Mouse (Mus musculus) ES-E14 (cell line): ENCODE data around the gene Ptprf. TPM values are rescaled to one million over a fixed set of nuclear protein-coding genes. Genes with fewer than 3 reads are reported as not detected.
A peak's percentile ranks its signal among the peaks of the same experiment; 100 is the strongest.

ENCODE experiments used
- DNase-seq: peaks from one replicate; pipeline ENCODE4 v3.0.0-alpha.2; 2013; ENCODE audit warnings: low read depth, low spot score
- H3K27ac ChIP-seq: 2 replicates; pipeline ENCODE4 v1.5.1; 2012; ENCODE audit warnings: low read depth, mild to moderate bottlenecking, low read length, moderate library complexity, mixed read lengths; ENCODE audit not compliant: poor library complexity, insufficient read depth, severe bottlenecking
- H3K36me3 ChIP-seq: 2 replicates; pipeline ENCODE4 v1.6.1; 2012; ENCODE audit warnings: mild to moderate bottlenecking, low read length, moderate library complexity, mixed read lengths; ENCODE audit not compliant: control insufficient read depth, poor library complexity, insufficient read depth, severe bottlenecking
- H3K4me1 ChIP-seq, 2 experiments: fragments of 150-350 bp in 1 of 2; sonication (generic) in 1 of 2; 2 replicates each; pipeline ENCODE4 v1.6.1; 2012; ENCODE audit warnings: low read length in 2 of 2, mild to moderate bottlenecking in 1 of 2, mixed read lengths in 1 of 2; ENCODE audit not compliant: control insufficient read depth in 2 of 2, insufficient read depth in 2 of 2, poor library complexity in 1 of 2
- H3K4me3 ChIP-seq, 2 experiments: fragments of 150-350 bp in 1 of 2; sonication (generic) in 1 of 2; 2 replicates each; pipeline ENCODE4 v1.5.1; 2012; ENCODE audit warnings: low read length in 2 of 2, low read depth in 1 of 2, mild to moderate bottlenecking in 1 of 2, mixed read lengths in 1 of 2; ENCODE audit not compliant: insufficient read depth in 1 of 2, poor library complexity in 1 of 2, severe bottlenecking in 1 of 2
- H3K9ac ChIP-seq: 2 replicates; pipeline ENCODE4 v1.6.1; 2012; ENCODE audit warnings: low read depth, mild to moderate bottlenecking, low read length, mixed read lengths; ENCODE audit not compliant: poor library complexity, insufficient read depth, severe bottlenecking
- H3K9me3 ChIP-seq: fragments of 150-350 bp; sonication (generic); 2 replicates; pipeline ENCODE4 v1.6.1; 2012; ENCODE audit warnings: low read depth, mild to moderate bottlenecking, low read length; ENCODE audit not compliant: control insufficient read depth, insufficient read depth
- CHD2 ChIP-seq: IDR thresholded peaks from 2 replicates; pipeline ENCODE4 v1.6.1; 2014; ENCODE audit warnings: mild to moderate bottlenecking, low read depth, low read length, inconsistent platforms
- HCFC1 ChIP-seq: IDR thresholded peaks from 2 replicates; pipeline ENCODE4 v1.6.1; 2012; ENCODE audit warnings: low read length, inconsistent platforms, borderline replicate concordance; ENCODE audit not compliant: insufficient read depth
- MAFK ChIP-seq: IDR thresholded peaks from 2 replicates; pipeline ENCODE4 v1.6.1; 2014; ENCODE audit warnings: mild to moderate bottlenecking, low read depth, low read length, inconsistent platforms; ENCODE audit not compliant: insufficient read depth
- ZC3H11A ChIP-seq: IDR thresholded peaks from 2 replicates; pipeline ENCODE4 v1.6.1; 2012; ENCODE audit warnings: low read depth, mild to moderate bottlenecking, inconsistent platforms, low read length, borderline replicate concordance
- ZNF384 ChIP-seq: IDR thresholded peaks from 2 replicates; pipeline ENCODE4 v1.6.1; 2012; ENCODE audit warnings: low read depth, low read length, inconsistent platforms
- in situ Hi-C, 2 experiments: fragments of 600-800 bp; cut with MboI; formaldehyde crosslinking; loops; one replicate each; pipeline ENCODE4 v1.15.1; 2025; ENCODE audit warnings: low sequenced_read_pairs in 2 of 2, inconsistent platforms in 1 of 2; ENCODE audit not compliant: unreplicated experiment in 2 of 2
- total RNA-seq: library from RNA; depleted of rRNA; stranded (reverse); fragments of 300-350 nt; gene quantifications from 2 replicates; pipeline ENCODE4 v1.2.3, GENCODE M21; 2012

Gene Ptprf
- total RNA-seq, 1 experiment, result 226 TPM

DNA sequence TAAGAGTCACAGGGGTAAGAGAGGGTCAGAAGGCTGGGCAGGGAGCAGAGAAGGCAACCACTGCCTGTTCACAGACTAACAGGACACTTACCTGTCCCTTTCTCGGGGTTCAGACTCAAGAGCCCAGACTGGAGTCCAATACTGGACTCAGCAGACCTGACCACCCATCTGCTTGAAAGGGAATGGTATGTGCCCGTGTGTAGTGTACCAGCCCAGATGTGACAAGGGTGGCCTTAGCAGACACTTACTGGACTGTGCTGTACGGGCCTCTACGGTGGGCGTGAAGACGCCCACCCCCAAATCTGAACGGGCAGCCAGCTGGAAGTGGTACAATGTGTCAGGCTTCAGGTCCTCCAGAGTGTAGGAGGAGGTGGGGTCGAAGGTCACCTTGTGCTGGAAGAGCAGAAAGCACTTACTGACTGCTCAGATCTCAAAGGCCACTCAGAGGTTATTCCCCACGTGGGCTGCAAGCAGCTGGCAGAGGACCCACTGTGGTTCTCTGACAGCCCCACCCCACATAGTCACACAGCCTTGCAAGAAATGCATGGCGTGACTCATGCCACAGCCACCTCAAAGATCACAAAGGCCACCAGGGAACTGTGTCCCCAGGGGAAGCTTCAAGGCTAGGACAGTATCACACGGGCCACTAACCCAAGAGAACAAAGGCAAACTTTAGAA is 56.4 kb downstream of the Ptprf start:
- in situ Hi-C loops, result no loop called here
- Histone ChIP-seq H3K4me3 (no peak overlapping the region), H3K4me1 (peaks cover 5 to 24% of the 10 kb centered on the region in 2 experiments; a peak in 2 of 4 replicates), H3K36me3 (peaks cover 78% of the 10 kb centered on the region), H3K27ac (no peak overlapping the region), H3K9ac (no peak overlapping the region), H3K9me3 (no peaks in the 10 kb centered on the region)
- DNase-seq, result no peak
- TF ChIP-seq HCFC1, result no peak

DNA sequence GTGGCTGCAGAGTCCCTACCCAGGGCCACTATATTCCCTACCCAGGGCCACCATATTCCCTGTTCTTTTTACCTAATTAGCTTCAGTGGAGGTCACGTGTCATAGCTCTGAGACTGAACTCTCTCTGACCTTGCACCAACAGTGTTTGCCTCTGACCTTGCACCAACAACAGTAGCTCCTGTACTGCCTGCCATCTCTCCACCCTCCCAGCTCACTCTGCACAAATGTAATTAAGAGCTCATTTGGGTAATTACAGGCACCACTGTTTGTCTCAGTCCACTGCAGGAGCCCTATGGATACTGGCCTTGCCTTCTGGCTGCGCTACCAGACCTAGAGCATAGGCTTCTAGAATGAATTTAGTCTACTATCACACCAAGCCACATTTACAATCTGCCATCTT is 57.3 kb downstream of the Ptprf start:
- Histone ChIP-seq H3K9me3 (no peaks in the 10 kb centered on the region), H3K27ac (no peak overlapping the region), H3K4me1 (peaks cover 6 to 30% of the 10 kb centered on the region in 2 experiments; a peak in 2 of 4 replicates), H3K36me3 (peaks cover 81% of the 10 kb centered on the region), H3K4me3 (no peak overlapping the region), H3K9ac (no peak overlapping the region)
- DNase-seq, result no peak
- in situ Hi-C loops, result no loop called here
- no peak for TF ChIP-seq ZNF384
- TF ChIP-seq CHD2, result no peak
- no peak for TF ChIP-seq ZC3H11A
- TF ChIP-seq MAFK, result no peak
- no peak for TF ChIP-seq HCFC1

GRCm38 (mm10) chr4:118231861-118232260 is 59.3 kb downstream of the Ptprf start:
- peaks cover 72% of the 10 kb centered on the region for H3K36me3 ChIP-seq
- no peaks in the 10 kb centered on the region for H3K9me3 ChIP-seq
- peaks cover 11 to 31% of the 10 kb centered on the region in 2 experiments; a peak in 2 of 4 replicates for H3K4me1 ChIP-seq
- TF ChIP-seq ZNF384 (no peak), CHD2 (no peak), HCFC1 (no peak), ZC3H11A (no peak), MAFK (no peak)
- no peak overlapping the region for H3K27ac ChIP-seq
- no peak overlapping the region for H3K4me3 ChIP-seq
- DNase-seq, result no peak
- in situ Hi-C loops, result no loop called here
- H3K9ac ChIP-seq, result no peak overlapping the region

DNA sequence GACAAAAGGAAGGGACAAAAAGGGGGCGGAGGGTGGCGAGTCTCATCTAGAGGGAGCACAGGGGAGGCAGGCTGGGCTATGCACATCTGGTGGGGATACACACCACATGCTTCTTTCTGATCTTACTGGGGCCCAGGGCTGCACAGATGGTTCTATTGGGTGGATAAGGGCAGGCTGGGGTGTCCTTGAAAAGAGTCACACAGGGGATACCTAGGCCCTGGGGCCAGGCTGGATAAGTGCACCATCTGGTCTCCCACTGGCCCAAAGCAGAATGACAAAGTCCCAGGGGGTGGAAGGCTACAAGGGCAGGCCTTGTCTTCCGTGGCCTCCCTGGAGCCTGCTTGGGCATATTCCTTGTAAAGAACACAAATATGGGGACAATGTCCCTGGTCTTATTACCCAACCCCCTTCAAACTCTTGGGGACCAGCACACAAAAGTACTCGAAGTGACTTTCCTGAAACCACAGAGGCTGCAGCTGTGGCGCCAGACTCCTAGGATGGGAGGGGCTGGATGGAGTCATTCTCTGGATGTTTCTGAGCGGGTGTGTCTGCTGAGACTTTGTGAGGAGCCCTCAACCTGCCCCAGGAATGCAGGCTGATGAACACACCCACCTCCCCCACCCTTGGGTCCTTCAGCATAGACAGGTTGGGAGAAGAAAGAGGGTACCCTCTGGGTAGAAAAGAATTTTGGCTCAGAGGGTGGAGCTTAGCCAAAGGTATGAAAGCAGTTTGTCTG is 62.0 kb downstream of the Ptprf start:
- DNase-seq, result peak; percentile 63
- peaks cover 71% of the 10 kb centered on the region for H3K36me3 ChIP-seq
- peak overlapping the region in 1 of 2 experiments; percentile 23; a peak in 1 of 4 replicates for H3K4me3 ChIP-seq
- peaks cover 11 to 31% of the 10 kb centered on the region in 2 experiments; a peak in 2 of 4 replicates for H3K4me1 ChIP-seq
- peak overlapping the region; percentile 82 for H3K27ac ChIP-seq
- peak; percentile 15; the same call in 1 of the 2 replicates for TF ChIP-seq CHD2
- TF ChIP-seq HCFC1, result peak; percentile 8; the same call in 1 of the 2 replicates
- TF ChIP-seq MAFK, result no peak
- in situ Hi-C loops, result no loop called here
- H3K9me3 ChIP-seq, result no peaks in the 10 kb centered on the region
- H3K9ac ChIP-seq, result no peak overlapping the region
